Mouse (Mus musculus) stomach, postnatal 0 days (tissue): ENCODE results near the gene Slc4a4.

ENCODE experiments used
- CTCF ChIP-seq: IDR thresholded peaks from 2 replicates; pipeline ENCODE4 v1.5.1; 2016; ENCODE audit warnings: antibody characterized with exemption, low read depth, mild to moderate bottlenecking, moderate library complexity
- EP300 ChIP-seq: optimal IDR thresholded peaks from 2 replicates; pipeline ENCODE3; 2016; ENCODE audit warnings: antibody characterized with exemption

DNA sequence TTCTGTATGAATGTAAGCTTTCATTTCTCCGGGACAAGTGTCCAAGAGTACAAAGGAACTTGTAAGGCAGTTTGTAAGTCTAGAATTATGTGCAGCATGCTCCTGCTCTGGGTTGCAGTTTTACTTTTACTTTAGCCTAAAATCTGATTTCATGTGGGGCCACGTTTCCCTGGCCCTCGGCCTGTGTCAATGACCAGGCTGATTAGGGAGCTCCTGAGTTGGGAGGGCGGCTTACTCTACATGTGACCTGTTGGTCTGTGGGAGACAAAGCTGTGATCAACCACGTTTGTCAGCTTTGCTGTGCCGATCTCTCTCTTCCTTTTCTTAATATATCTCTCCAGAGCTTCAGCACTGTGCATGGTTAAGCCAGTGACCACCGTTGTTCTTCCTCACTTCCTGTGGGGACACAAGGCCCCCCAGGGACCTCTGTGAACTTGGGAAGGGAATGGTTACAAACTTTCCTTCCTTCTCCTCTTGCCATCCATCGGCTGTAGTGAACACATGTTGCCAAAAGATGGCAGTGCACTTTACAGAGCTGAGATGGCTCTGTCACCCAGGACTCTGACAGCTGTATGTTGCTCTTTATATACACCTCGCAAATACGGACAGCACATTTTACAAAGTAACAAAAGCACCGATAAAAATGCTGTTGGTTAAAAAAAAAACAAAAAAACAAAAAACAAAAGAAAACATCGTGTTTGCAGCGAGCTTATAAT lies 41.7 kb downstream of the Slc4a4 start:
- TF ChIP-seq CTCF (peak; percentile 87), EP300 (no peak)
